Comparison of ENCODE assay signal across 16 mouse cellular contexts in genomic region chr11:29448741-29449140, GRCm38 (mm10).
"Had no signal": no experiment of that assay in that cellular context is flagged by ENCODE, and none has a peak within 500 bp of the region (broad histone marks: within the 10 kb centered on the region; RNA-seq: fewer than 3 reads in every experiment).

No protein-coding gene starts in this region.

- H3K9ac ChIP-seq: liver, embryonic 13.5 days had no signal

- H3K36me3 ChIP-seq: liver, embryonic 13.5 days had no signal

- H3K4me3 ChIP-seq: liver, embryonic 13.5 days had no signal

- H3K27me3 ChIP-seq: liver, embryonic 13.5 days had no signal

- H3K9me3 ChIP-seq: liver, embryonic 13.5 days had no signal

- H3K27ac ChIP-seq: liver, embryonic 13.5 days; stomach, postnatal 0 days had no signal

- H3K4me1 ChIP-seq: liver, embryonic 13.5 days had no signal

- DNase-seq: kidney, postnatal 14 days; kidney, postnatal 4 days; layer of hippocampus, adult 9-11 months; liver, embryonic 13.5 days; lung, adult 2 months; lung, postnatal 14 days; lung, postnatal 4 days; midbrain, embryonic 14.5 days; right cerebral cortex, adult 18-20 months; right cerebral cortex, postnatal 14 days; right cerebral cortex, postnatal 4 days; thymus, adult 2 months; thymus, postnatal 14 days; thymus, postnatal 4 days had no signal

- H3K4me2 ChIP-seq: liver, embryonic 13.5 days; midbrain, embryonic 11.5 days had no signal
